Mouse (Mus musculus) thymus, adult 2 months (tissue): ENCODE measurements around the gene Pappa2.

Experiments used
- CTCF ChIP-seq: fragments of 200-500 bp; IDR thresholded peaks from 2 replicates; pipeline ENCODE4 v1.5.1; 2012; ENCODE audit warnings: mild to moderate bottlenecking, control low read depth, low read length, moderate library complexity, borderline replicate concordance; ENCODE audit not compliant: control insufficient read depth, poor library complexity, insufficient read depth; ENCODE audit errors: extremely low read depth
- POLR2A ChIP-seq: fragments of 200-500 bp; IDR thresholded peaks from 2 replicates; pipeline ENCODE4 v1.6.1; 2012; ENCODE audit warnings: mild to moderate bottlenecking, low read length, control low read depth, moderate library complexity; ENCODE audit not compliant: control insufficient read depth, poor library complexity, insufficient read depth; ENCODE audit errors: extremely low read depth

DNA sequence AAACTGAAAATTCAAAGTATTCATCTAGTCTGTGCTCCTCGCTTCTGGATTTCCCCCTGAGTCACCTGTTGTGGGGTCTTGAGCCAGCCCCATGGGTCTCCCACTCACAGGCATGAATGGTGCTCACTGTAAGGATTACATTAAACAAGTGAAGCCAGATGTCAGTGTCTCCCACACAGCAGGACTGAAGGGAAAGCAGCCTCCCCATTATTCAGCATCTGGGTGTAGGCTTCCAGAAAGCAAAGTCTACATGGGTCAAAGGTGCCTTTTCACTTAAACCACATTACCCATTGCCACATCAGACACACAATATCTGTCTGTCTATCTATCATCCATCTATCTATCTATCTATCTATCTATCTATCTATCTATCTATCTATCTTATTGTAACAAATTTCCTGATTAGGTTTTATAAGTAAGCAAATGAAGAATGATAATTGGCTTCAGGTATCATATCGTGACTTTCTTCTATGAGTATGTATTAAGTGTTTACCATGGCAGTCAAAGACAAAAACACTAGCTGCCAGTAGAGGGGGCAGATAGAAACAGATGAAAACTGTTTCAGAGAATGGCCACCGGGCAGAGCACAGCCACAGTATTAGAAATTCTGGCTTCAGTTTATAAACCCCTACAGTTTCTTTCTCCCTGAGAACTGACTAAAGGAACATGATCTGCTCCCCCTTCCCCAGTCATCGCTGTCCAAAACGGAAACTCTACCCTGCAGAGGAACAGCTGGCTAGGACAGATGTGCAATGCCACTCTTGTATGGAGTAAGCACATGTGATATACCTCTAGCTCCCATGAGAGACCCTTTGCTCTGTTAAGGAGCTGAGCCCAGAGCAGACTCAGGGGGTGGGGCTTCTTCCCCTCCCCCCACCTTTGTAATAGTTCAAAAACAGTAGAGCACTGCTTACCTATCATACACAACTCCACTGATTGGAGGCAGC, 126.1 kb downstream of the Pappa2 start:
- TF ChIP-seq CTCF (no peak), POLR2A (no peak)
